Comparison of ENCODE assay signal across 12 mouse cellular contexts in the genomic region with DNA sequence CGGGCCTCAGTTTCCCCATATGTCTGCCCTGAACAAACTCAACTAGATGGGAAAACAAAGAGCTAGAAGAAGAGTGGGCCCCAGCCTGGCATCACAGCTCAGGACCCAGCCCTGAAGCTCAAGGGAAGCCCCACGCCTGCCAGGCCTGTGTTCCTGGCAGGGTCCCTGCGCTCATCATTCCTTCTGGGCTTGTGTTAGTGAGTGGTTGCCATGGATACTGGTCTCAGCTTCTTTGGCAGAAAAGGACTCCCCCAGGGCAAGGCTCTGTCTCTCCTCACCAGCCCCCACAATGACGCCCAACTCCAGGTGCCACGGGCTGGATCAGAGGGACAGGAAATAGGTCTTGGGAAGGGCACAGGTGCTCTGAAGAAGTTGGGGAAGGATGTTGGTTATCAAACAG. TPM values are rescaled to one million over a fixed set of nuclear protein-coding genes. Genes with fewer than 3 reads are reported as not detected.
DNase-seq lines count a peak whose midpoint lies in the region; ATAC-seq and TF ChIP-seq lines count a peak whose summit lies in the region.
"Had no signal": no experiment of that assay in that cellular context is flagged by ENCODE, and none has a peak within 500 bp of the region (broad histone marks: within the 10 kb centered on the region; RNA-seq: fewer than 3 reads in every experiment).

No protein-coding gene starts in this region.

- TF ChIP-seq CTCF in left cerebral cortex, adult 2 months (IDR thresholded peaks at IDR 0.05), result no peak
- no peak for TF ChIP-seq CTCF in forebrain, postnatal 0 days (IDR thresholded peaks at IDR 0.05; ENCODE audit: low read depth)

- H3K9me3 ChIP-seq in forebrain, postnatal 0 days (ENCODE audit: low read length), result no peaks in the 10 kb centered on the region
- H3K9me3 ChIP-seq: embryonic facial prominence, embryonic 10.5 days; heart, embryonic 13.5 days; intestine, embryonic 15.5 days had no signal

- H3K4me2 ChIP-seq in forebrain, postnatal 0 days (ENCODE audit: low read depth), result peak overlapping the region; percentile 5; the same call in 1 of the 2 replicates
- H3K4me2 ChIP-seq: heart, embryonic 13.5 days; intestine, embryonic 15.5 days had no signal

- WGBS in forebrain, postnatal 0 days, result 26% methylated on average over 5 of the region's 5 CpGs

- intact Hi-C loops in left cerebral cortex, postnatal 25 days (cut with DNase I), result loop anchor here (5.0 kb wide), 1 partner anchor 43 kb away; the partner anchor contains the start of gene Mybbp1a
- intact Hi-C loops in left cerebral cortex, adult 2 months (cut with DNase I), result no loop called here

- no peaks in the 10 kb centered on the region for H3K27me3 ChIP-seq in forebrain, postnatal 0 days (ENCODE audit: insufficient read depth, low read length)

- no peaks in the 10 kb centered on the region for H3K36me3 ChIP-seq in forebrain, postnatal 0 days (ENCODE audit: insufficient read depth)
- H3K36me3 ChIP-seq: embryonic facial prominence, embryonic 10.5 days; heart, embryonic 13.5 days; intestine, embryonic 15.5 days had no signal

- ATAC-seq in forebrain, postnatal 0 days, result 0 out of 2 replicates have a peak, but pooled peaks have one; percentile 16
- ATAC-seq: intestine, embryonic 15.5 days; midbrain, embryonic 16.5 days had no signal

- no peak overlapping the region for H3K9ac ChIP-seq in forebrain, postnatal 0 days
- H3K9ac ChIP-seq: heart, embryonic 13.5 days; intestine, embryonic 15.5 days had no signal

- no peak overlapping the region for H3K4me3 ChIP-seq in left cerebral cortex, adult 2 months
- H3K4me3 ChIP-seq in brown adipose tissue, adult 24 weeks (ENCODE audit: insufficient read depth, low read depth, low read length), result no peak overlapping the region
- no peak overlapping the region for H3K4me3 ChIP-seq in forebrain, postnatal 0 days (ENCODE audit: low read depth, low read length)
- H3K4me3 ChIP-seq: embryonic facial prominence, embryonic 10.5 days; heart, embryonic 13.5 days; intestine, embryonic 15.5 days had no signal

- H3K4me1 ChIP-seq in brown adipose tissue, adult 24 weeks (ENCODE audit: control insufficient read depth, insufficient read depth, insufficient read length, low read length), result peaks cover 25% of the 10 kb centered on the region
- H3K4me1 ChIP-seq in forebrain, postnatal 0 days (ENCODE audit: insufficient read depth), result peaks cover 23% of the 10 kb centered on the region

- no peak overlapping the region for H3K27ac ChIP-seq in left cerebral cortex, adult 2 months
- H3K27ac ChIP-seq in brown adipose tissue, adult 24 weeks (replicated peaks; ENCODE audit: low read depth, low read length), result 0 out of 2 replicates have a peak overlapping the region, but pooled peaks have one; percentile 10
- no peak overlapping the region for H3K27ac ChIP-seq in forebrain, postnatal 0 days (ENCODE audit: low read depth, low read length)
- H3K27ac ChIP-seq: embryonic facial prominence, embryonic 10.5 days; heart, embryonic 13.5 days; intestine, embryonic 15.5 days had no signal

- DNase-seq in left cerebral cortex, postnatal 25 days (ENCODE audit: low spot score in 2 of 2), result peak; percentile 45 to 75
- no peak for DNase-seq in left cerebral cortex, adult 2 months (ENCODE audit: extremely low spot score in 1 of 2, low spot score in 2 of 2)
- DNase-seq in forebrain, postnatal 0 days, result peak; percentile 80
- DNase-seq in right cerebral cortex, postnatal 10 days (ENCODE audit: low spot score in 2 of 2), result peak; percentile 74 to 87
- no peak for DNase-seq in kidney, adult 9 months
- DNase-seq in adrenal gland, postnatal 10 days, result no peak
- DNase-seq: lung, adult 2 months had no signal

RNA-seq across cellular contexts. Expression of gene Spns2, which starts 4.5 kb away (rescaled TPM):
- 10 to 100 TPM; 58.0 to 58.3 TPM for total RNA-seq in left cerebral cortex, postnatal 25 days (2021)
- total RNA-seq in left cerebral cortex, adult 2 months (2021), result 10 to 100 TPM; 68.2 to 70.6 TPM
- polyA plus RNA-seq in brown adipose tissue, adult 24 weeks (2012; ENCODE audit: insufficient read depth, insufficient read length, missing spikeins), result 3.2 and 3.5 TPM in 2 replicates
- total RNA-seq in forebrain, postnatal 0 days (2014; rRNA removed), result 38.8 and 40.1 TPM in 2 replicates
- polyA plus RNA-seq in forebrain, postnatal 0 days (2015; fragmentation: Nextera tagmentation; extraction: Ambion mirVana), result 6.5 and 6.7 TPM in 2 replicates
- 10 to 100 TPM; 11.6 to 11.7 TPM for total RNA-seq in adrenal gland, postnatal 10 days (2021)

RNA-seq across cellular contexts. Expression of gene Mybbp1a, which starts 44.0 kb away (rescaled TPM):
- 10 to 100 TPM; 49.4 to 54.6 TPM for total RNA-seq in left cerebral cortex, postnatal 25 days (2021)
- total RNA-seq in left cerebral cortex, adult 2 months (2021), result 10 to 100 TPM; 53.2 to 55.0 TPM
- polyA plus RNA-seq in brown adipose tissue, adult 24 weeks (2012; ENCODE audit: insufficient read depth, insufficient read length, missing spikeins), result 23.2 and 24.3 TPM in 2 replicates
- total RNA-seq in forebrain, postnatal 0 days (2014; rRNA removed), result 36.9 and 38.0 TPM in 2 replicates
- 50.0 and 52.4 TPM in 2 replicates for polyA plus RNA-seq in forebrain, postnatal 0 days (2015; fragmentation: Nextera tagmentation; extraction: Ambion mirVana)
- 10 to 100 TPM; 77.5 to 84.6 TPM for total RNA-seq in adrenal gland, postnatal 10 days (2021)

RNA-seq across cellular contexts. Expression of gene Ggt6, which starts 49.8 kb away (rescaled TPM):
- total RNA-seq in left cerebral cortex, postnatal 25 days (2021), result not detected
- total RNA-seq in left cerebral cortex, adult 2 months (2021), result under 1 TPM; 0.18 to 0.37 TPM
- polyA plus RNA-seq in brown adipose tissue, adult 24 weeks (2012; ENCODE audit: insufficient read depth, insufficient read length, missing spikeins), result 0.99 TPM in 1 of 2 replicates, not detected in the other
- not detected in 2 replicates for total RNA-seq in forebrain, postnatal 0 days (2014; rRNA removed)
- not detected in 2 replicates for polyA plus RNA-seq in forebrain, postnatal 0 days (2015; fragmentation: Nextera tagmentation; extraction: Ambion mirVana)
- 1 to 10 TPM; 2.7 to 3.5 TPM for total RNA-seq in adrenal gland, postnatal 10 days (2021)
- polyA plus RNA-seq: heart, embryonic 13.5 days; midbrain, embryonic 16.5 days had no signal

Comparison
In these comparisons a context has a peak if more than half of its experiments do, and no peak if none do; other contexts are left out.
1. DNase-seq: peak in left cerebral cortex, postnatal 25 days (2 of 2), forebrain, postnatal 0 days (single experiment) and right cerebral cortex, postnatal 10 days (2 of 2); none in left cerebral cortex, adult 2 months (0 of 2), kidney, adult 9 months (single experiment) and adrenal gland, postnatal 10 days (single experiment).